Mouse (Mus musculus): ENCODE measurements at regions not wholly inside any gene's neighbourhood (a gene's known extent, or its start where the extent isn't known, plus 50 kb on each side); places are given as distances from the start of the nearest gene placed in this dataset.
A peak's percentile ranks its signal among the peaks of the same experiment; 100 is the strongest.

- no peak for DNase-seq (ENCODE audit: extremely low spot score in 1 of 2, low spot score in 2 of 2)
- intact Hi-C loops (cut with DNase I), result no loop called here
Measured at GRCm38 (mm10) chr6:75281506-75282194, 1215.9 kb downstream of the Gm9008 start.

DNA sequence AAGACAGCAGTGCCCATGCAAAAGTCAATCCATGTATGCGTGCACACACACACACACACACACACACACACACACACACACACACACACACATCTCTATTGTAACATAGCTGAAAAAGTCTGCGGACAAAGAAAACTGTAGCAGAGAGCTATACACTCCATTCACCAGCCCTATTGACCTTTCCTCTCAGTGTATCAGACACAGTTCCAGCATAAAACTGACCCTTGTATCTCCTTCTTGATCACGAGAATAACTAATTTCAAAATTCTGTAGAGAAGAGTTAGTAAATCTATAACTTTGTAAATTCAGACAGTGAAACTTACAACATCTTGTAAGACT is 1243.5 kb downstream of the Gm9008 start:
- no peak for DNase-seq (ENCODE audit: extremely low spot score in 1 of 2, low spot score in 2 of 2)
- intact Hi-C loops (cut with DNase I), result no loop called here

DNA sequence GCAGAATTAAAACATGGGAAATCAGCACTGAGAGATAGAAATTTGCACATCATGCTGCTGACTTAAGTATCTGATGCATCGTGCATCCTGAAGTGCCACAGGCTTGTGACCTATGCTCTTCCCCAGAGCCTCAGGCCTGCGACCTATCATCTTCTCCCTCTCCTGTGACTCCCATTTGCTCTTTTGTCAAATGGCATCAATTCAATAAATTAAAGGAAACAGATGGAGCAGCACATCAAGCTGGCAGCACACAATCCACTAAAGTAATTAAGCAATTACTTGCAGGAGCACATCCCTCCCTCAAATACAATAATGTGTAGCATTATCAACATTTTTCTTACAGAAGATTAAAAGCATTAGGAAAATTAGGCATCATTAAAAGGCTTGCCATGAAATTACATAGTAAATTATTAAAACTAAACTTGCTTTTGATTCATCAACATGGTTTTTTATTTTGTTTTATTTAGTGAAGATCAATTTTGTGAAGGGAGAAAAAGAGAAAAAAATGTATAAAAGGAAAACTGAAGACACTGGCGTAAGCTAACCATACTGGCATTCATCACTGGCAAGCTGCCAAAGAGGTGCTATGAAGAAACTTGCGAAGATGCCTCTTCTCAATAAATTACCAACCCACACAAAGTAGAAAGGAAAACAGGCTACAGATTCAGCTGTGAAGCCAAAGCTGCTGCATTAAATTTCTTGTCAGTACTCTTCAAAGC is 1244.1 kb downstream of the Gm9008 start:
- DNase-seq (ENCODE audit: extremely low spot score in 1 of 2, low spot score in 2 of 2), result peak; percentile 13 to 40
- intact Hi-C loops (cut with DNase I), result no loop called here

DNA sequence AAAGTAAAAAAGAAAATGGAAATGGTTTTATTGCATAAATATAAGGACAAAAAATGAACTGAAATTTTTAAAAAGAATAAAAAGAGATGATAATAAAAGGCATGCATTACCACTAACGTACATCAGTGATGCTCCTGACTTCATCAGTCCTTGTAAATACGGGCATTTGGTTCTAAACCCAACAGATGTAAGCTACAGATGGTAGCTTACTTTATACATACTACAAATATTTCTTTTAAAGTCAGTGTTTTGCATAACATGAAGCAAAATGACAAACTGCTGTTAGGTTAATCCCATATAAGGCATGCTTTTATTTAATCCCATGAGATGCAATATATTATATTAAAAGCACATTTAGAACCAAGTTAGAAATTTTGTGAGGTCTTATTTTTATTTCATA is 1282.1 kb downstream of the Gm9008 start:
- intact Hi-C loops (cut with DNase I), result no loop called here
- no peak for DNase-seq (ENCODE audit: extremely low spot score in 1 of 2, low spot score in 2 of 2)

DNA sequence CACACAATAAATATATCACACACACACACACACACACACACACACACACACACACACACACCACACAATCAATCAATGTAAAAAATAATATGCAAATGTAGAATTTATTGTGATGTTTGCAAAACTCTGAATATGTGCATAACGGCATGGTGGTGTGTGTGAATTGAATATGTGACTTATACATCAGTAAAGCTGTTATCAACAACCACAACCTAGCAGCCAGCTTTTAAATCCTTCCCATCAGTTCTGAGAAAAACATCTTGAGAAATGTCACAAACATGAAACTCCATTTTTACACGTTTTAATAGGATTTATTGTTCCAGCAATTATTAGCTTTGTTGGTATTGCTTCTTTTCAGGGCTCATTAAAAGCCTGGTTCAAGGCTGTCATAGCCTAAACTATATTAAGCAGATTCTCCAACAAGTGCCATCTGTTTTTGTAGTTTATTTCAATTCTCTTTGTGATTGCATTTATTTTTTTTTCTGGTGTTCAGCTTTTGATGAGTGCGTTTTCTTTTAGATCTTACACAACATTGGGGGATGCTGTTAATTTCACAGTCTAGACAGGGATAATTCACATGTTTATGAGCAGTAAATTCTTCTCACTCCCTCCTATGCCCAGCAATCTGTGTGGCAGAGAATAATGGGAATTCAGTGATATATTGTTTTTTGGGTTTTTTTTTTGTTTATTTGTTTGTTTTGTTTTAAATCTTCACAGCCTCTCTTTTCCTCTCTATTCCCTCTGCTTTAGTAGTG is 1284.7 kb downstream of the Gm9008 start:
- no peak for DNase-seq (ENCODE audit: extremely low spot score in 1 of 2, low spot score in 2 of 2)
- intact Hi-C loops (cut with DNase I), result no loop called here

Measured in left cerebral cortex, postnatal 10 days (tissue).